ENCODE assay signal across 8 mouse cellular contexts in the genomic region with DNA sequence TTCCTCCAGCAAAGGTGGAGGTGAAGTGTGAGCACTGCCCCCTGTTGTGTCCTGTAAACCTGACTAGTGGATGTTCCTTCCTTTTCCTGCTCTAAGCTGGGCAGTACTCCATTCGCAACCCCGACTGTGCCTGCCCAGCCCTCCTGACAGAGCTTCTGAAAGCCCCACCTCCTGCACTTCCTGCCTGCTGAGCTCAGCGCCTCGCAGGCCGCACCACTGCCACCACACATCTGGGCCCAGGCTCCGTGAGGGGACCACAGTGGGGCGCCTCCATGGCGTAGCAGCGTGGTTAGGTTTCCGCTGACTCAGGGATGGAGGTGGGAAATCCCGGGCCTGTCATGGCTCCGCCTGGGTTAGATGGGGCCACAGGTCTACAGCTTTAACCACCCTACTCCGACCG. TPM values are rescaled to one million over a fixed set of nuclear protein-coding genes. Genes with fewer than 3 reads are reported as not detected.
DNase-seq lines count a peak whose midpoint lies in the region; ATAC-seq and TF ChIP-seq lines count a peak whose summit lies in the region.

No protein-coding gene starts in this region.

- peak; percentile 89 for ATAC-seq in megakaryocyte progenitor cell, adult 5-6 weeks (replicated peaks; ENCODE audit: poor library complexity)
- no peak for ATAC-seq in frontal cortex, adult (ENCODE audit: low TSS enrichment)

- peak overlapping the region; percentile 46 for H3K27ac ChIP-seq in spleen, adult 2 months (ENCODE audit: insufficient read depth, low read length)

- peak; percentile 22 to 46 for DNase-seq in spleen, adult 2 months (ENCODE audit: low read depth in 1 of 2, low spot score in 2 of 2)
- DNase-seq in spleen, postnatal 14 days (ENCODE audit: low spot score in 2 of 2) = no peak
- peak; percentile 98 for DNase-seq in heart, adult 11 months
- DNase-seq in kidney, postnatal 10 days = peak; percentile 76
- no peak for DNase-seq in left cerebral cortex, adult 11 months (ENCODE audit: low spot score)
- no peak for DNase-seq in layer of hippocampus, postnatal 10 days (ENCODE audit: low spot score in 2 of 2)

- WGBS in spleen, adult 2 months = 3% methylated on average over 14 of the region's 14 CpGs

- TF ChIP-seq POLR2A in spleen, adult 2 months (IDR thresholded peaks at IDR 0.05; ENCODE audit: low read depth, low read length) = no peak

- peaks cover 3% of the 10 kb centered on the region; the same call in 1 of the 2 replicates for H3K27me3 ChIP-seq in spleen, adult 2 months (ENCODE audit: control insufficient read depth, insufficient read depth, low read length)

- no peaks in the 10 kb centered on the region for H3K36me3 ChIP-seq in spleen, adult 2 months (ENCODE audit: control insufficient read depth, insufficient read depth, low read length)

- H3K4me3 ChIP-seq in spleen, adult 2 months (ENCODE audit: extremely low read depth, insufficient read depth, insufficient read length) = no peak overlapping the region

- no peak for TF ChIP-seq CTCF in spleen, adult 2 months (IDR thresholded peaks at IDR 0.05; ENCODE audit: extremely low read depth, insufficient read depth, insufficient read length, insufficient replicate concordance)

- H3K4me1 ChIP-seq in spleen, adult 2 months (ENCODE audit: control insufficient read depth, insufficient read depth, insufficient read length) = peaks cover 3% of the 10 kb centered on the region; the same call in 1 of the 2 replicates

RNA-seq across cellular contexts. Expression of a gene that starts 2.0 kb away (rescaled TPM):
- polyA plus RNA-seq in spleen, adult 2 months (2012; rRNA removed) = 9.0 and 10.3 TPM in 2 replicates
- total RNA-seq in megakaryocyte progenitor cell, adult 5-6 weeks (2015) = 0.24 and 1.1 TPM in 2 replicates
- total RNA-seq in megakaryocyte progenitor cell, adult 5-6 weeks (2017) = 0.17 and 0.84 TPM in 2 replicates
- 10 to 100 TPM; 17.9 to 26.0 TPM for total RNA-seq in layer of hippocampus, postnatal 10 days (2021)

RNA-seq across cellular contexts. Expression of a gene that starts 56.7 kb away (rescaled TPM):
- 47.1 and 52.5 TPM in 2 replicates for polyA plus RNA-seq in spleen, adult 2 months (2012; rRNA removed)
- total RNA-seq in megakaryocyte progenitor cell, adult 5-6 weeks (2015) = 39.4 and 51.8 TPM in 2 replicates
- 11.8 and 15.5 TPM in 2 replicates for total RNA-seq in megakaryocyte progenitor cell, adult 5-6 weeks (2017)
- total RNA-seq in layer of hippocampus, postnatal 10 days (2021) = 10 to 100 TPM; 37.4 to 39.7 TPM

Comparison
In these comparisons a context has a peak if more than half of its experiments do, and no peak if none do; other contexts are left out.
1. DNase-seq: peak in spleen, adult 2 months (2 of 2), heart, adult 11 months (single experiment) and kidney, postnatal 10 days (single experiment); none in spleen, postnatal 14 days (0 of 2), left cerebral cortex, adult 11 months (single experiment) and layer of hippocampus, postnatal 10 days (0 of 2).
2. RNA of a gene that starts 2.0 kb away (total RNA-seq): 17.9 to 26.0 TPM in layer of hippocampus, postnatal 10 days; 0.17 to 1.1 TPM in megakaryocyte progenitor cell, adult 5-6 weeks; every median in the first group is over 4 times any median in the second.